8 mouse cellular contexts compared by ENCODE assay signal in genomic region chr11:52000290-52000962, GRCm38 (mm10). TPM values are rescaled to one million over a fixed set of nuclear protein-coding genes. Genes with fewer than 3 reads are reported as not detected.
DNase-seq lines count a peak whose midpoint lies in the region; ATAC-seq and TF ChIP-seq lines count a peak whose summit lies in the region.

Gene Ube2b, minus strand, starts transcription at chr11:52000762.

- ATAC-seq in activated CD4-positive, CD25-positive, alpha-beta regulatory T cell, adult 4 months = peak; percentile 78

- peak within 1 kb of the TSS; percentile 88 for H3K4me3 ChIP-seq in cortical plate, adult 2 months (ENCODE audit: insufficient read depth, low read length)
- H3K4me3 ChIP-seq in megakaryocyte, embryonic 14.5 days (replicated peaks) = peak within 1 kb of the TSS; percentile 99

- H3K9me3 ChIP-seq in megakaryocyte, embryonic 14.5 days = no peaks in the 10 kb centered on the region

- peak within 1 kb of the TSS; percentile 94 for H3K27ac ChIP-seq in cortical plate, adult 2 months (ENCODE audit: insufficient read depth, low read length)

- peak; percentile 95 to 96 for DNase-seq in gastrocnemius, adult 8-10 months (ENCODE audit: low spot score in 2 of 2)
- DNase-seq in hindlimb bud, embryonic 11.5 days (ENCODE audit: extremely low spot score, low read depth, low spot score) = peak; percentile 97
- peak; percentile 87 to 98 for DNase-seq in left cerebral cortex, adult 8-10 months (ENCODE audit: low spot score in 2 of 2)
- DNase-seq in right cerebral cortex, postnatal 10 days (ENCODE audit: low spot score in 2 of 2) = peak; percentile 97 to 99
- peak; percentile 84 for DNase-seq in urinary bladder, postnatal 25 days (ENCODE audit: low spot score)

- peaks cover 2% of the 10 kb centered on the region; the same call in 1 of the 2 replicates for H3K4me1 ChIP-seq in cortical plate, adult 2 months (ENCODE audit: control insufficient read depth, insufficient read depth, low read length)
- peaks cover 46% of the 10 kb centered on the region for H3K4me1 ChIP-seq in megakaryocyte, embryonic 14.5 days

- TF ChIP-seq POLR2A in cortical plate, adult 2 months (IDR thresholded peaks at IDR 0.05; ENCODE audit: extremely low read depth, insufficient read depth, low read length) = peak; percentile 82; the same call in 1 of the 2 replicates

- no peaks in the 10 kb centered on the region for H3K27me3 ChIP-seq in megakaryocyte, embryonic 14.5 days (replicated peaks)

- peaks cover 30% of the 10 kb centered on the region for H3K36me3 ChIP-seq in megakaryocyte, embryonic 14.5 days (replicated peaks; ENCODE audit: low read length)

- TF ChIP-seq CTCF in cortical plate, adult 2 months (IDR thresholded peaks at IDR 0.05; ENCODE audit: extremely low read depth, insufficient read depth, low read length) = no peak

RNA-seq across cellular contexts. Expression of gene Ube2b, which starts in this region (rescaled TPM):
- polyA plus RNA-seq in activated CD4-positive, CD25-positive, alpha-beta regulatory T cell, adult 4 months (2017; shearing (Covaris generic)) = 100 to 1,000 TPM; 141 to 220 TPM
- 221 and 234 TPM in 2 replicates for polyA plus RNA-seq in cortical plate, adult 2 months (2012; rRNA removed)
- total RNA-seq in gastrocnemius, adult 8-10 months (2022) = 100 to 1,000 TPM; 518 to 669 (median 555) TPM
- total RNA-seq in left cerebral cortex, adult 8-10 months (2022) = 100 to 1,000 TPM; 159 to 178 (median 168) TPM
- 39.2 and 171 TPM in 2 replicates for polyA plus RNA-seq in megakaryocyte, embryonic 14.5 days (2012; ENCODE audit: insufficient read depth, low replicate concordance)

Comparison
In these comparisons a context has a peak if more than half of its experiments do, and no peak if none do; other contexts are left out.
1. Peak in every context shown above with its lines: DNase-seq, ATAC-seq, H3K4me3 ChIP-seq and H3K27ac ChIP-seq.